Mouse (Mus musculus) mouse trophoblast stem cell (cell line): ENCODE measurements around the gene Kat2a.

Experiments
- in situ Hi-C, 2 experiments: fragments of 300-500 bp; cut with MseI, MboI; formaldehyde crosslinking; loops; 2 replicates in 1 of 2; 3 replicates in 1 of 2; pipeline ENCODE4 v1.15.1; 2025

Gene Kat2a

GRCm38 (mm10) chr11:100710977-100711376 lies 1.3 kb downstream of the Kat2a start:
- in situ Hi-C loops, result no loop called here

- in situ Hi-C loops, result no loop called here
Observed at GRCm38 (mm10) chr11:100710528-100710927, 1.7 kb downstream of the Kat2a start.

GRCm38 (mm10) chr11:100709201-100709810 lies 3.0 kb downstream of the Kat2a start:
- in situ Hi-C loops, result loop anchor here in 1 of 2 experiments (5.0 kb wide), 1 partner anchor 137 kb away; the partner anchor contains the start of gene Cnp

GRCm38 (mm10) chr11:100705095-100705747 lies 7.0 kb downstream of the Kat2a start:
- in situ Hi-C loops, result loop anchor here in 1 of 2 experiments (5.0 kb wide), 1 partner anchor 133 kb away; the partner anchor contains the start of gene Cnp

GRCm38 (mm10) chr11:100703851-100704531 lies 8.3 kb downstream of the Kat2a start, which contains the start of gene Dhx58:
Gene Dhx58, minus strand, starts transcription at chr11:100704271.
- in situ Hi-C loops, result no loop called here

GRCm38 (mm10) chr11:100703366-100703765 lies 8.9 kb downstream of the Kat2a start:
- in situ Hi-C loops, result no loop called here

GRCm38 (mm10) chr11:100702906-100703305 lies 9.4 kb downstream of the Kat2a start:
- in situ Hi-C loops, result no loop called here

GRCm38 (mm10) chr11:100702081-100702851 lies 10.0 kb downstream of the Kat2a start:
- in situ Hi-C loops, result no loop called here

GRCm38 (mm10) chr11:100701301-100701700 lies 11.0 kb downstream of the Kat2a start:
- in situ Hi-C loops, result no loop called here

- in situ Hi-C loops, result no loop called here
Observed at GRCm38 (mm10) chr11:100700710-100701109, 11.6 kb downstream of the Kat2a start.

GRCm38 (mm10) chr11:100697921-100698320 lies 14.3 kb downstream of the Kat2a start:
- in situ Hi-C loops, result loop anchor here (5.0 kb wide), 1 partner anchor 66 kb away; no protein-coding TSS in a partner anchor

- in situ Hi-C loops, result loop anchor here (5.0 kb wide), 1 partner anchor 63 kb away; no protein-coding TSS in a partner anchor
Observed at GRCm38 (mm10) chr11:100694926-100695325, 17.3 kb downstream of the Kat2a start.

- in situ Hi-C loops, result no loop called here
Observed at GRCm38 (mm10) chr11:100693154-100693553, 19.1 kb downstream of the Kat2a start.

GRCm38 (mm10) chr11:100692164-100692616 lies 20.1 kb downstream of the Kat2a start, which contains the start of gene Zfp385c:
Gene Zfp385c, minus strand, starts transcription at chr11:100692455.
- in situ Hi-C loops, result no loop called here

GRCm38 (mm10) chr11:100690389-100690788 lies 21.9 kb downstream of the Kat2a start:
- in situ Hi-C loops, result no loop called here

- in situ Hi-C loops, result no loop called here
Observed at GRCm38 (mm10) chr11:100688443-100688842, 23.8 kb downstream of the Kat2a start.

GRCm38 (mm10) chr11:100687265-100687664 lies 25.0 kb downstream of the Kat2a start:
- in situ Hi-C loops, result no loop called here

GRCm38 (mm10) chr11:100685371-100685770 lies 26.9 kb downstream of the Kat2a start:
- in situ Hi-C loops, result no loop called here

- in situ Hi-C loops, result no loop called here
Observed at GRCm38 (mm10) chr11:100684084-100684483, 28.2 kb downstream of the Kat2a start.

GRCm38 (mm10) chr11:100682526-100682925 lies 29.7 kb downstream of the Kat2a start:
- in situ Hi-C loops, result no loop called here

- in situ Hi-C loops, result no loop called here
Observed at GRCm38 (mm10) chr11:100681826-100682225, 30.4 kb downstream of the Kat2a start.
